Mouse (Mus musculus): ENCODE measurements at regions not wholly inside any gene's neighbourhood (a gene's known extent, or its start where the extent isn't known, plus 50 kb on each side); places are given as distances from the start of the nearest gene placed in this dataset.

- Histone ChIP-seq H3K36me3 (ENCODE audit: insufficient read depth) (no peaks in the 10 kb centered on the region), H3K27ac (ENCODE audit: low read depth, low read length) (no peak overlapping the region), H3K9me3 (ENCODE audit: low read length) (no peaks in the 10 kb centered on the region), H3K4me3 (ENCODE audit: low read depth, low read length) (no peak overlapping the region), H3K9ac (no peak overlapping the region), H3K27me3 (ENCODE audit: insufficient read depth, low read length) (no peaks in the 10 kb centered on the region), H3K4me1 (ENCODE audit: insufficient read depth) (no peaks in the 10 kb centered on the region), H3K4me2 (ENCODE audit: low read depth) (no peak overlapping the region)
- no peak for DNase-seq
- no peak for ATAC-seq
- TF ChIP-seq CTCF (IDR thresholded peaks at IDR 0.05; ENCODE audit: low read depth): no peak
Observed at GRCm38 (mm10) chr2:11917373-11917772, 139.7 kb downstream of the Ankrd16 start.

- no peaks in the 10 kb centered on the region for H3K9me3 ChIP-seq (ENCODE audit: low read length)
- ATAC-seq (no peak), DNase-seq (no peak)
- H3K4me2 ChIP-seq (ENCODE audit: low read depth): no peak overlapping the region
- 76% methylated on average over 5 of the region's 5 CpGs for WGBS
- no peak overlapping the region for H3K27ac ChIP-seq (ENCODE audit: low read depth, low read length)
- no peak overlapping the region for H3K9ac ChIP-seq
- no peaks in the 10 kb centered on the region for H3K36me3 ChIP-seq (ENCODE audit: insufficient read depth)
- no peak for TF ChIP-seq CTCF (IDR thresholded peaks at IDR 0.05; ENCODE audit: low read depth)
- no peak overlapping the region for H3K4me3 ChIP-seq (ENCODE audit: low read depth, low read length)
- no peaks in the 10 kb centered on the region for H3K27me3 ChIP-seq (ENCODE audit: insufficient read depth, low read length)
- no peaks in the 10 kb centered on the region for H3K4me1 ChIP-seq (ENCODE audit: insufficient read depth)
Observed at GRCm38 (mm10) chr2:11918070-11918469, 140.4 kb downstream of the Ankrd16 start.

- H3K36me3 ChIP-seq (ENCODE audit: insufficient read depth): no peaks in the 10 kb centered on the region
- H3K4me1 ChIP-seq (ENCODE audit: insufficient read depth): no peaks in the 10 kb centered on the region
- no peak overlapping the region for H3K9ac ChIP-seq
- no peaks in the 10 kb centered on the region for H3K27me3 ChIP-seq (ENCODE audit: insufficient read depth, low read length)
- DNase-seq: no peak
- no peak for TF ChIP-seq CTCF (IDR thresholded peaks at IDR 0.05; ENCODE audit: low read depth)
- H3K9me3 ChIP-seq (ENCODE audit: low read length): no peaks in the 10 kb centered on the region
- no peak overlapping the region for H3K27ac ChIP-seq (ENCODE audit: low read depth, low read length)
- 84% methylated on average over 3 of the region's 3 CpGs for WGBS
- H3K4me3 ChIP-seq (ENCODE audit: low read depth, low read length): no peak overlapping the region
- ATAC-seq: no peak
- H3K4me2 ChIP-seq (ENCODE audit: low read depth): no peak overlapping the region
Observed at GRCm38 (mm10) chr2:11960777-11961176, 183.1 kb downstream of the Ankrd16 start.

GRCm38 (mm10) chr2:11965374-11965773 lies 187.7 kb downstream of the Ankrd16 start:
- Histone ChIP-seq H3K4me3 (ENCODE audit: low read depth, low read length) (no peak overlapping the region), H3K27ac (ENCODE audit: low read depth, low read length) (no peak overlapping the region), H3K9me3 (ENCODE audit: low read length) (no peaks in the 10 kb centered on the region), H3K27me3 (ENCODE audit: insufficient read depth, low read length) (no peaks in the 10 kb centered on the region), H3K4me1 (ENCODE audit: insufficient read depth) (no peaks in the 10 kb centered on the region), H3K4me2 (ENCODE audit: low read depth) (no peak overlapping the region), H3K9ac (no peak overlapping the region), H3K36me3 (ENCODE audit: insufficient read depth) (no peaks in the 10 kb centered on the region)
- ATAC-seq: no peak
- DNase-seq: no peak
- WGBS: 81% methylated on average over 3 of the region's 3 CpGs
- TF ChIP-seq CTCF (IDR thresholded peaks at IDR 0.05; ENCODE audit: low read depth): no peak

- no peak for ATAC-seq
- 71% methylated on average over 2 of the region's 2 CpGs for whole genome bisulfite sequencing
- no peaks in the 10 kb centered on the region for H3K9me3 ChIP-seq (ENCODE audit: low read length)
- no peaks in the 10 kb centered on the region for H3K36me3 ChIP-seq (ENCODE audit: insufficient read depth)
- no peak overlapping the region for H3K9ac ChIP-seq
- TF ChIP-seq CTCF (IDR thresholded peaks at IDR 0.05; ENCODE audit: low read depth): no peak
- H3K4me3 ChIP-seq (ENCODE audit: low read depth, low read length): no peak overlapping the region
- H3K4me2 ChIP-seq (ENCODE audit: low read depth): no peak overlapping the region
- no peak for DNase-seq
- no peaks in the 10 kb centered on the region for H3K4me1 ChIP-seq (ENCODE audit: insufficient read depth)
- no peak overlapping the region for H3K27ac ChIP-seq (ENCODE audit: low read depth, low read length)
- no peaks in the 10 kb centered on the region for H3K27me3 ChIP-seq (ENCODE audit: insufficient read depth, low read length)
Observed at GRCm38 (mm10) chr2:11967001-11967400, 189.3 kb downstream of the Ankrd16 start.

- no peaks in the 10 kb centered on the region for H3K27me3 ChIP-seq (ENCODE audit: insufficient read depth, low read length)
- ATAC-seq (no peak), DNase-seq (no peak)
- no peak overlapping the region for H3K27ac ChIP-seq (ENCODE audit: low read depth, low read length)
- H3K4me2 ChIP-seq (ENCODE audit: low read depth): no peak overlapping the region
- no peaks in the 10 kb centered on the region for H3K4me1 ChIP-seq (ENCODE audit: insufficient read depth)
- no peak overlapping the region for H3K9ac ChIP-seq
- no peaks in the 10 kb centered on the region for H3K36me3 ChIP-seq (ENCODE audit: insufficient read depth)
- H3K4me3 ChIP-seq (ENCODE audit: low read depth, low read length): no peak overlapping the region
- WGBS: 90% methylated on average over 5 of the region's 5 CpGs
- no peaks in the 10 kb centered on the region for H3K9me3 ChIP-seq (ENCODE audit: low read length)
- no peak for TF ChIP-seq CTCF (IDR thresholded peaks at IDR 0.05; ENCODE audit: low read depth)
Observed at GRCm38 (mm10) chr2:11971972-11972371, 194.3 kb downstream of the Ankrd16 start.

GRCm38 (mm10) chr2:12001938-12002899 lies 224.5 kb downstream of the Ankrd16 start:
- Histone ChIP-seq H3K4me2 (ENCODE audit: low read depth) (no peak overlapping the region), H3K27me3 (ENCODE audit: insufficient read depth, low read length) (no peaks in the 10 kb centered on the region), H3K4me3 (ENCODE audit: low read depth, low read length) (no peak overlapping the region), H3K36me3 (ENCODE audit: insufficient read depth) (no peaks in the 10 kb centered on the region), H3K27ac (ENCODE audit: low read depth, low read length) (no peak overlapping the region), H3K9me3 (ENCODE audit: low read length) (no peaks in the 10 kb centered on the region), H3K9ac (no peak overlapping the region), H3K4me1 (ENCODE audit: insufficient read depth) (no peaks in the 10 kb centered on the region)
- WGBS: 31% methylated on average over 24 of the region's 24 CpGs
- peak; percentile 85 for TF ChIP-seq CTCF (IDR thresholded peaks at IDR 0.05; ENCODE audit: low read depth)
- peak; percentile 92 for ATAC-seq
- DNase-seq: peak; percentile 86

All from forebrain, postnatal 0 days (tissue).